ENCODE assay signal across 11 mouse cellular contexts in genomic region chr2:142187428-142187827, GRCm38 (mm10).
DNase-seq lines count a peak whose midpoint lies in the region; ATAC-seq lines count a peak whose summit lies in the region.
"Had no signal": no experiment of that assay in that cellular context is flagged by ENCODE, and none has a peak within 500 bp of the region (broad histone marks: within the 10 kb centered on the region; RNA-seq: fewer than 3 reads in every experiment).

No protein-coding gene starts in this region.

- H3K9me3 ChIP-seq in forebrain, embryonic 11.5 days (ENCODE audit: control insufficient read depth, low read length) = no peaks in the 10 kb centered on the region
- no peaks in the 10 kb centered on the region for H3K9me3 ChIP-seq in forebrain, embryonic 10.5 days
- H3K9me3 ChIP-seq in hindbrain, embryonic 10.5 days = no peaks in the 10 kb centered on the region
- H3K9me3 ChIP-seq in neural tube, embryonic 13.5 days = no peaks in the 10 kb centered on the region
- no peaks in the 10 kb centered on the region for H3K9me3 ChIP-seq in intestine, embryonic 15.5 days
- H3K9me3 ChIP-seq: stomach, embryonic 15.5 days had no signal

- H3K27me3 ChIP-seq in forebrain, embryonic 11.5 days (ENCODE audit: control insufficient read depth, insufficient read depth, low read length) = no peaks in the 10 kb centered on the region
- no peaks in the 10 kb centered on the region for H3K27me3 ChIP-seq in forebrain, embryonic 10.5 days (ENCODE audit: poor library complexity, severe bottlenecking)
- no peaks in the 10 kb centered on the region for H3K27me3 ChIP-seq in hindbrain, embryonic 10.5 days (ENCODE audit: insufficient read depth, poor library complexity, severe bottlenecking)
- no peaks in the 10 kb centered on the region for H3K27me3 ChIP-seq in neural tube, embryonic 13.5 days
- H3K27me3 ChIP-seq in intestine, embryonic 15.5 days (replicated peaks) = no peaks in the 10 kb centered on the region
- H3K27me3 ChIP-seq: stomach, embryonic 15.5 days had no signal

- peak; percentile 66 for DNase-seq in forebrain, embryonic 11.5 days (ENCODE audit: low spot score)
- no peak for DNase-seq in forebrain, embryonic 10.5 days (ENCODE audit: extremely low spot score, low spot score)
- peak; percentile 39 for DNase-seq in hindbrain, embryonic 10.5 days (ENCODE audit: low spot score)
- peak; percentile 33 for DNase-seq in kidney, postnatal 14 days
- no peak for DNase-seq in ovary, postnatal 10 days (ENCODE audit: low spot score)
- DNase-seq in heart, adult 8-10 months (ENCODE audit: low spot score) = no peak
- DNase-seq: adrenal gland, postnatal 10 days; heart, postnatal 36 days had no signal

- H3K27ac ChIP-seq in forebrain, embryonic 11.5 days (ENCODE audit: low read depth, low read length) = no peak overlapping the region; the same call in 1 of the 2 replicates
- no peak overlapping the region for H3K27ac ChIP-seq in forebrain, embryonic 10.5 days
- H3K27ac ChIP-seq in hindbrain, embryonic 10.5 days = no peak overlapping the region
- 0 out of 2 replicates have a peak overlapping the region, but pooled peaks have one; percentile 42 for H3K27ac ChIP-seq in neural tube, embryonic 13.5 days (replicated peaks)
- no peak overlapping the region for H3K27ac ChIP-seq in intestine, embryonic 15.5 days
- H3K27ac ChIP-seq: stomach, embryonic 15.5 days had no signal

- H3K4me1 ChIP-seq in forebrain, embryonic 11.5 days (replicated peaks; ENCODE audit: control insufficient read depth, insufficient read depth, low read length) = no peaks in the 10 kb centered on the region
- peaks cover 14% of the 10 kb centered on the region for H3K4me1 ChIP-seq in forebrain, embryonic 10.5 days
- peaks cover 13% of the 10 kb centered on the region for H3K4me1 ChIP-seq in hindbrain, embryonic 10.5 days (replicated peaks)
- H3K4me1 ChIP-seq in neural tube, embryonic 13.5 days (replicated peaks) = peaks cover 14% of the 10 kb centered on the region
- no peaks in the 10 kb centered on the region for H3K4me1 ChIP-seq in intestine, embryonic 15.5 days (replicated peaks)
- H3K4me1 ChIP-seq: stomach, embryonic 15.5 days had no signal

- no peaks in the 10 kb centered on the region for H3K36me3 ChIP-seq in forebrain, embryonic 11.5 days (ENCODE audit: control insufficient read depth, insufficient read depth, low read length)
- H3K36me3 ChIP-seq in forebrain, embryonic 10.5 days (replicated peaks) = no peaks in the 10 kb centered on the region
- no peaks in the 10 kb centered on the region for H3K36me3 ChIP-seq in hindbrain, embryonic 10.5 days
- no peaks in the 10 kb centered on the region for H3K36me3 ChIP-seq in neural tube, embryonic 13.5 days
- H3K36me3 ChIP-seq in intestine, embryonic 15.5 days = no peaks in the 10 kb centered on the region
- H3K36me3 ChIP-seq: stomach, embryonic 15.5 days had no signal

- H3K4me2 ChIP-seq in forebrain, embryonic 11.5 days (ENCODE audit: low read depth, low read length, severe bottlenecking) = no peak overlapping the region
- no peak overlapping the region for H3K4me2 ChIP-seq in neural tube, embryonic 13.5 days
- H3K4me2 ChIP-seq in intestine, embryonic 15.5 days (replicated peaks) = no peak overlapping the region
- H3K4me2 ChIP-seq: stomach, embryonic 15.5 days had no signal

- peak; percentile 93 for ATAC-seq in forebrain, embryonic 11.5 days (replicated peaks; ENCODE audit: low FRiP score)
- ATAC-seq in neural tube, embryonic 13.5 days (ENCODE audit: low read depth) = peak; percentile 97
- no peak for ATAC-seq in intestine, embryonic 15.5 days

- WGBS in forebrain, embryonic 11.5 days = 47% methylated on average over 5 of the region's 5 CpGs
- 53% methylated on average over 5 of the region's 5 CpGs for WGBS in forebrain, embryonic 10.5 days
- WGBS in hindbrain, embryonic 10.5 days = 43% methylated on average over 5 of the region's 5 CpGs
- 32% methylated on average over 5 of the region's 5 CpGs for WGBS in neural tube, embryonic 13.5 days
- WGBS in intestine, embryonic 15.5 days = 73% methylated on average over 5 of the region's 5 CpGs

- no peak overlapping the region for H3K9ac ChIP-seq in forebrain, embryonic 11.5 days (ENCODE audit: low read length)
- H3K9ac ChIP-seq in neural tube, embryonic 13.5 days = no peak overlapping the region
- H3K9ac ChIP-seq in intestine, embryonic 15.5 days = no peak overlapping the region
- H3K9ac ChIP-seq: stomach, embryonic 15.5 days had no signal

- H3K4me3 ChIP-seq in forebrain, embryonic 11.5 days (ENCODE audit: low read depth, low read length) = no peak overlapping the region
- H3K4me3 ChIP-seq in forebrain, embryonic 10.5 days = no peak overlapping the region
- no peak overlapping the region for H3K4me3 ChIP-seq in hindbrain, embryonic 10.5 days
- no peak overlapping the region for H3K4me3 ChIP-seq in neural tube, embryonic 13.5 days
- H3K4me3 ChIP-seq in intestine, embryonic 15.5 days (replicated peaks) = no peak overlapping the region
- H3K4me3 ChIP-seq: stomach, embryonic 15.5 days had no signal

Comparison
In these comparisons a context has a peak if more than half of its experiments do, and no peak if none do; other contexts are left out.
1. DNase-seq: peak in forebrain, embryonic 11.5 days (single experiment), hindbrain, embryonic 10.5 days (single experiment) and kidney, postnatal 14 days (single experiment); none in forebrain, embryonic 10.5 days (single experiment), ovary, postnatal 10 days (single experiment) and heart, adult 8-10 months (single experiment).